Mouse (Mus musculus): ENCODE measurements around the gene Stum.

DNA sequence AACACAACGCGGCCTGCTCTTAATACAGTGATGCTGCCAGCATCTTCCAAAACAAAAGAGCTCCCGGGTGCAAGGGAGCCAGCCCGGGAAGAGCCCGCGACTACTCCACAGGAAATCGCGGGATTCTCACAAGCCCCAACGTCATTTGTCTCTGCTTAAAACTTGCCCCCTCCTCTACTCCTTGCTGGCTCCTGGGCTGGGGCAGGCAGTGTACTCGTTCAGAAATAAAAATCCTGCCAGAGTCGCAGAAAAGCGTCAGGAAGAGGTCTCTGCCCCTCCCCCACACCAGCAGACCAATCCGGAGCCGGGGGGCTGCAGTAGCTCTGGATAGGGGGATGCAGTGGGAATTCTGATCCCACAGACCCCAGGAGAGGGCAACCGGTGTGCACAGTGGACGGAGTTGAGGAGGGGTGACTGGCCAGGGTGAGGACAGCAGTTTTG is 50.2 kb downstream of the Stum start:
- TF ChIP-seq EP300 (IDR thresholded peaks at IDR 0.05; ENCODE audit: low read depth) (no peak), CTCF (IDR thresholded peaks at IDR 0.05; ENCODE audit: low read depth) (no peak)

All from liver, postnatal 0 days (tissue).